Mouse (Mus musculus) intestine, postnatal 0 days (tissue): ENCODE measurements around the gene Acvrl1. TPM values are rescaled to one million over a fixed set of nuclear protein-coding genes. Genes with fewer than 3 reads are reported as not detected.

Experiments
- ATAC-seq: fragments of 200-750 bp; cut with Nextera tagmentation; 2 replicates; pipeline ENCODE4 v1.8.0; 2017; ENCODE audit warnings: mild to moderate bottlenecking, moderate TSS enrichment, moderate library complexity
- H3K27ac ChIP-seq: fragments of 300-500 bp; sonication (generic); 2 replicates; pipeline ENCODE4 v1.5.1; 2014; ENCODE audit warnings: mild to moderate bottlenecking, low read depth, low read length, moderate library complexity
- H3K27me3 ChIP-seq: fragments of 300-500 bp; sonication (generic); replicated peaks from 2 replicates; pipeline ENCODE4 v1.6.1; 2014; ENCODE audit warnings: low read length, mixed read lengths; ENCODE audit not compliant: control insufficient read depth, insufficient read depth
- H3K36me3 ChIP-seq: fragments of 300-500 bp; sonication (generic); 2 replicates; pipeline ENCODE4 v1.6.1; 2014; ENCODE audit warnings: mild to moderate bottlenecking, moderate library complexity; ENCODE audit not compliant: control insufficient read depth, insufficient read depth
- H3K4me1 ChIP-seq: fragments of 300-500 bp; sonication (generic); replicated peaks from 2 replicates; pipeline ENCODE4 v1.6.1; 2014; ENCODE audit warnings: antibody characterized with exemption, low read length, mixed read lengths; ENCODE audit not compliant: control insufficient read depth, insufficient read depth
- H3K4me2 ChIP-seq: fragments of 300-500 bp; sonication (generic); replicated peaks from 2 replicates; pipeline ENCODE4 v1.6.1; 2014; ENCODE audit warnings: low read depth, mild to moderate bottlenecking, moderate library complexity
- H3K4me3 ChIP-seq: fragments of 300-500 bp; sonication (generic); 2 replicates; pipeline ENCODE4 v1.5.1; 2014; ENCODE audit warnings: low read depth, low read length
- H3K9ac ChIP-seq: fragments of 300-500 bp; sonication (generic); 2 replicates; pipeline ENCODE4 v1.6.1; 2014; ENCODE audit warnings: mild to moderate bottlenecking, low read depth, low read length
- H3K9me3 ChIP-seq: fragments of 300-500 bp; sonication (generic); 2 replicates; pipeline ENCODE4 v1.6.1; 2016; ENCODE audit warnings: mixed run types; ENCODE audit not compliant: control insufficient read depth
- CTCF ChIP-seq: sonication (generic); IDR thresholded peaks from 2 replicates; pipeline ENCODE4 v1.5.1; 2016; ENCODE audit warnings: low read depth, mild to moderate bottlenecking, control low read depth, antibody characterized with exemption, moderate library complexity
- WGBS: fragments of 180-500 bp; shearing (Covaris S2); extraction: QIAGEN DNeasy Blood & Tissue Kit; methylation state at CpG from one replicate; pipeline ENCODE4 v1.1.7; 2014; 5-methylcytosine and 5-hydroxymethylcytosine counted together
- polyA plus RNA-seq: library from polyadenylated mRNA; unstranded; fragments of >200 nt; fragmentation: Nextera tagmentation; extraction: Ambion mirVana; gene quantifications from 2 replicates; pipeline ENCODE4 v1.2.1, GENCODE M21; 2015

Acvrl1 gene
- polyA plus RNA-seq, 1 experiment from 2014 or later: 13.8 TPM

GRCm38 (mm10) chr15:101118399-101119125 lies 9.8 kb upstream of the Acvrl1 start:
- Histone ChIP-seq H3K4me1 (no peaks in the 10 kb centered on the region), H3K4me3 (no peak overlapping the region), H3K27me3 (no peaks in the 10 kb centered on the region), H3K9ac (no peak overlapping the region), H3K4me2 (no peak overlapping the region), H3K36me3 (no peaks in the 10 kb centered on the region), H3K9me3 (no peaks in the 10 kb centered on the region), H3K27ac (no peak overlapping the region)
- peak; percentile 73 for TF ChIP-seq CTCF
- ATAC-seq: no peak
- 64% methylated on average over 14 of the region's 14 CpGs for WGBS

DNA sequence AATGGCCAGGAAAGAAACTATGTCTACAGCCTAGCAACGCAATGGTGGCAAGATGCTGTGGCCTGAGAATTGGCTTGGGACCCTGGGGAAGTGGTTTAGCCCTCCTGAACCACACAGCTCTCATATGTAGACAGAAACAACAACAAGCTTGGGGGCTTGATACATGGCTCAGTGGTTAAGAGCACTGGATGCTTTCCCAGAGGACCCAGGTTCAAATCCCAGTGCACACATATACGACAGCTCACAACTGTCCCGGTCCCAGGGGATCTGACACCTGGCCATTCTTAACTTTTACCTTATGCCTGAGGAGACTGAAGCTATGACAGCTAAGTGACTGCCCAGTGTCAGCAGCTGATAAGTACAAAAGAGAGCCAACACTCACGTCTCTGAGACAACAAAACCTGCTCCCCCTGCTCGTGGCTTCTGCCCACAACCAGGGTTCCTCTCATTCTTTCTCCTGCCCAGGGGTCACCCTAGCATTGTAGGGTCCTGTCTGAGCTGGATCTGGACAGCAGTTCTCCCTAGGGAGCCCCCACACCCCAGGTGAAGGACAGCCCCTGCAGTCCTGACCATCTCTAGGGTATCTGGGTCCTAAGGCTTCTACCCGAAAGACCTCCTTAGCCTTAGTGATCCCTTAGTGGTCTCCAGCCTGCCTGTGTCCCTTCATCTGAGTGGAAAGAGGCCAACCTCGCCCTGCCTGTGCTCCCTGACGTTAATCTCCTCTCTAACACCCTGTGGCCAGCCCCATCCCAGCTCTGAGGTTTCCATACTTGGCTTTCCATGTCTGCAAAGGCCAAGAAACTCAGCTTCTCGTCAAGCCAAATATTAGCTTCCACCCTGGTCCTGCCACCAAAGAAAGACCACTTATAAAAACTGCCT lies 6.7 kb upstream of the Acvrl1 start:
- no peaks in the 10 kb centered on the region for H3K27me3 ChIP-seq
- H3K36me3 ChIP-seq: no peaks in the 10 kb centered on the region
- no peak overlapping the region for H3K9ac ChIP-seq
- no peaks in the 10 kb centered on the region for H3K9me3 ChIP-seq
- H3K4me2 ChIP-seq: no peak overlapping the region
- 80% methylated on average over 9 of the region's 9 CpGs for WGBS
- TF ChIP-seq CTCF: no peak
- H3K4me3 ChIP-seq: no peak overlapping the region
- ATAC-seq: no peak
- H3K27ac ChIP-seq: no peak overlapping the region
- H3K4me1 ChIP-seq: no peaks in the 10 kb centered on the region

GRCm38 (mm10) chr15:101122290-101122589 lies 6.1 kb upstream of the Acvrl1 start:
- H3K9me3 ChIP-seq: no peaks in the 10 kb centered on the region
- no peaks in the 10 kb centered on the region for H3K4me1 ChIP-seq
- no peaks in the 10 kb centered on the region for H3K27me3 ChIP-seq
- H3K4me2 ChIP-seq: no peak overlapping the region
- peak; percentile 34; the same call in 1 of the 2 replicates for ATAC-seq
- H3K27ac ChIP-seq: no peak overlapping the region
- H3K9ac ChIP-seq: no peak overlapping the region
- peak; percentile 41 for TF ChIP-seq CTCF
- no peaks in the 10 kb centered on the region for H3K36me3 ChIP-seq
- whole genome bisulfite sequencing: 28% methylated on average over 2 of the region's 2 CpGs
- no peak overlapping the region for H3K4me3 ChIP-seq

DNA sequence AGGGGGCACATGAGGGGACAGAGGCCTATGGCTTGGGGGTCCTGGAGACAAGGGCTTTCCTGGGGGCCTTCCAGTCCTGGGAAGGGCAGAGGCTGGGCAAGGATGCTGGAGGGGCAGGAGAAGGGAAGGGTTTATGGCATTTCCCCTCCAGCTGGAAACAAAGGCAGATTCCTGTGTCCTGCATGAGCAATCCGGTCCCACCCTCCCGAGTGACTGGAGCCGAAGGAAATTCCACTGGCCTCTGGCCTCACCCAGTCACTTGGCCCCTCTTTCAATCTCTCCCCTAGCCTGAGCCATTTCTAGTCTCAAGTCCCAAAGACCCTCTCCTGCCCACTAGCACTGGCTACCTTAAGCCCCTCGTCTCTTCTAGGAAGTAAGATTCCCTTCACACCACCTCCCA lies 5.1 kb upstream of the Acvrl1 start:
- no peak overlapping the region for H3K4me2 ChIP-seq
- H3K36me3 ChIP-seq: no peaks in the 10 kb centered on the region
- 0 out of 2 replicates have a peak, but pooled peaks cover 2% of the 10 kb centered on the region for H3K4me1 ChIP-seq
- H3K27ac ChIP-seq: peak overlapping the region; percentile 35; the same call in 1 of the 2 replicates
- no peak overlapping the region for H3K9ac ChIP-seq
- no peak for ATAC-seq
- H3K27me3 ChIP-seq: no peaks in the 10 kb centered on the region; the same call in 1 of the 2 replicates
- 51% methylated on average over 4 of the region's 4 CpGs for WGBS
- H3K9me3 ChIP-seq: no peaks in the 10 kb centered on the region
- no peak overlapping the region for H3K4me3 ChIP-seq
- no peak for TF ChIP-seq CTCF

GRCm38 (mm10) chr15:101125561-101125960 lies 2.8 kb upstream of the Acvrl1 start:
- H3K4me2 ChIP-seq: no peak overlapping the region
- no peak for TF ChIP-seq CTCF
- H3K4me1 ChIP-seq: 0 out of 2 replicates have a peak, but pooled peaks cover 2% of the 10 kb centered on the region
- no peak overlapping the region for H3K9ac ChIP-seq
- WGBS: 82% methylated on average over 6 of the region's 6 CpGs
- H3K27me3 ChIP-seq: peaks cover 8% of the 10 kb centered on the region; the same call in 1 of the 2 replicates
- no peak overlapping the region for H3K4me3 ChIP-seq
- no peak for ATAC-seq
- no peaks in the 10 kb centered on the region for H3K36me3 ChIP-seq
- H3K27ac ChIP-seq: no peak overlapping the region
- no peaks in the 10 kb centered on the region for H3K9me3 ChIP-seq

GRCm38 (mm10) chr15:101126876-101127544 lies 1.3 kb upstream of the Acvrl1 start:
- no peaks in the 10 kb centered on the region for H3K9me3 ChIP-seq
- 66% methylated on average over 12 of the region's 12 CpGs for WGBS

More at GRCm38 (mm10) chr15:101126876-101127544, 1.3 kb upstream of the Acvrl1 start:
- Histone ChIP-seq H3K36me3 (no peaks in the 10 kb centered on the region), H3K4me2 (no peak overlapping the region), H3K27ac (no peak overlapping the region), H3K27me3 (peaks cover 8% of the 10 kb centered on the region; the same call in 1 of the 2 replicates), H3K4me1 (0 out of 2 replicates have a peak, but pooled peaks cover 2% of the 10 kb centered on the region), H3K9ac (no peak overlapping the region), H3K4me3 (no peak overlapping the region)
- ATAC-seq: no peak
- TF ChIP-seq CTCF: no peak
